Mouse (Mus musculus) intestine, embryonic 14.5 days (tissue): ENCODE measurements around the gene Slc29a1. TPM values are rescaled to one million over a fixed set of nuclear protein-coding genes. Genes with fewer than 3 reads are reported as not detected.
"Not testable (repeated sequence)": the region's sequence is repeated elsewhere in the genome, so short reads cannot be mapped to it uniquely, and the experiment has no call there.

Experiments
- ATAC-seq: fragments of 200-750 bp; cut with Nextera tagmentation; replicated peaks from 2 replicates; pipeline ENCODE4 v1.8.0; 2017; ENCODE audit warnings: low read depth, moderate number of reproducible peaks, moderate TSS enrichment, moderate library complexity; ENCODE audit not compliant: low FRiP score, low TSS enrichment
- DNase-seq: peaks from one replicate; pipeline ENCODE4 v3.0.0-alpha.2; 2018; ENCODE audit warnings: low spot score
- H3K27ac ChIP-seq: fragments of 300-500 bp; sonication (generic); 2 replicates; pipeline ENCODE4 v1.5.1; 2014; ENCODE audit warnings: low read depth, mild to moderate bottlenecking, control low read depth
- H3K27me3 ChIP-seq: fragments of 300-500 bp; sonication (generic); replicated peaks from 2 replicates; pipeline ENCODE4 v1.6.1; 2014; ENCODE audit warnings: low read length, control low read depth; ENCODE audit not compliant: control insufficient read depth, insufficient read depth
- H3K36me3 ChIP-seq: fragments of 300-500 bp; sonication (generic); 2 replicates; pipeline ENCODE4 v1.6.1; 2014; ENCODE audit warnings: low read length, control low read depth; ENCODE audit not compliant: control insufficient read depth, insufficient read depth
- H3K4me1 ChIP-seq: fragments of 300-500 bp; sonication (generic); replicated peaks from 2 replicates; pipeline ENCODE4 v1.6.1; 2014; ENCODE audit warnings: low read length, control low read depth, mixed read lengths; ENCODE audit not compliant: control insufficient read depth, insufficient read depth
- H3K4me2 ChIP-seq: fragments of 300-500 bp; sonication (generic); 2 replicates; pipeline ENCODE4 v1.6.1; 2014; ENCODE audit warnings: low read length
- H3K4me3 ChIP-seq: fragments of 300-500 bp; sonication (generic); 2 replicates; pipeline ENCODE4 v1.5.1; 2014; ENCODE audit warnings: low read depth, low read length, control low read depth, mixed read lengths
- H3K9ac ChIP-seq: fragments of 300-500 bp; sonication (generic); 2 replicates; pipeline ENCODE4 v1.6.1; 2014; ENCODE audit warnings: mild to moderate bottlenecking, low read length
- H3K9me3 ChIP-seq: fragments of 300-500 bp; sonication (generic); 2 replicates; pipeline ENCODE4 v1.6.1; 2016; ENCODE audit warnings: low read length, control low read depth; ENCODE audit not compliant: control insufficient read depth
- WGBS: fragments of 180-500 bp; shearing (Covaris S2); extraction: QIAGEN DNeasy Blood & Tissue Kit; methylation state at CpG from one replicate; pipeline ENCODE4 v1.1.7; 2014; 5-methylcytosine and 5-hydroxymethylcytosine counted together
- polyA plus RNA-seq: library from polyadenylated mRNA; unstranded; fragments of >200 nt; fragmentation: Nextera tagmentation; extraction: Ambion mirVana; gene quantifications from 2 replicates; pipeline ENCODE4 v1.2.1, GENCODE M21; 2014

Gene Slc29a1
- polyA plus RNA-seq, 1 experiment from 2014 or later: 82.7 TPM

- H3K9ac ChIP-seq: peak overlapping the region; percentile 48
- peak; percentile 62 for ATAC-seq
- peak; percentile 75 for DNase-seq
- H3K4me1 ChIP-seq: peaks cover 20% of the 10 kb centered on the region
- peak overlapping the region; percentile 73; the same call in 1 of the 2 replicates for H3K27ac ChIP-seq
- no peaks in the 10 kb centered on the region for H3K36me3 ChIP-seq
- H3K27me3 ChIP-seq: no peaks in the 10 kb centered on the region
- H3K4me3 ChIP-seq: peak overlapping the region; percentile 38
- 3% methylated on average over 34 of the region's 34 CpGs for WGBS
- H3K9me3 ChIP-seq: no peaks in the 10 kb centered on the region
- H3K4me2 ChIP-seq: peak overlapping the region; percentile 79
Measured at GRCm38 (mm10) chr17:45629861-45630694, 30.7 kb upstream of the Slc29a1 start.

- Histone ChIP-seq H3K4me2 (peak overlapping the region; percentile 79), H3K27me3 (no peaks in the 10 kb centered on the region), H3K9ac (no peak overlapping the region), H3K36me3 (no peaks in the 10 kb centered on the region), H3K4me1 (peaks cover 20% of the 10 kb centered on the region), H3K27ac (peak overlapping the region; percentile 73; the same call in 1 of the 2 replicates), H3K4me3 (no peak overlapping the region; the same call in 1 of the 2 replicates), H3K9me3 (no peaks in the 10 kb centered on the region)
- DNase-seq (no peak), ATAC-seq (no peak)
- WGBS: 45% methylated on average over 13 of the region's 13 CpGs
Measured at GRCm38 (mm10) chr17:45628885-45629855, 29.8 kb upstream of the Slc29a1 start.

DNA sequence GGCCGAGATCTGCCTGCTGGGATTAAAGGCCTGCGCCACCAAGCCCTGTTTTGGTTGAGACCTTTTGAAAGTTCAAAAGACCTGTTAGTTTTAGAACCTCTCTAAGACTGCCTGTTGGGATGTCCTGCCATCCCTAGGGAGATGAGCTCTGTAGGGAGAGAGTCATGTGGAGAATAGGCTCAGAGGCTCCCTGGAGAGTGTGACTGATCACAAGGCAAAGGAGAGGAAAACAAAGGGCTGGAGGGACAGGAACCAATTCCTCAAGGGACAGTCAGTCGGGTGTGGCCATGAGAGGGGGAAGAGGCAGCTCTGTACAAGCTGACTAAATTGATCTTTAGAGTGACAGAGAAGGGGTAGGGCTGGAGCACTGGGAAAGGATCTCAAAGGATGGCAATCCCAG, 28.8 kb upstream of the Slc29a1 start:
- no peak overlapping the region for H3K9ac ChIP-seq
- H3K4me1 ChIP-seq: peaks cover 20% of the 10 kb centered on the region
- no peaks in the 10 kb centered on the region for H3K36me3 ChIP-seq
- no peak overlapping the region for H3K27ac ChIP-seq
- no peak for ATAC-seq
- no peak overlapping the region for H3K4me2 ChIP-seq
- DNase-seq: no peak
- no peaks in the 10 kb centered on the region for H3K9me3 ChIP-seq
- no peak overlapping the region for H3K4me3 ChIP-seq
- WGBS: 38% methylated on average over 3 of the region's 3 CpGs
- H3K27me3 ChIP-seq: no peaks in the 10 kb centered on the region

DNA sequence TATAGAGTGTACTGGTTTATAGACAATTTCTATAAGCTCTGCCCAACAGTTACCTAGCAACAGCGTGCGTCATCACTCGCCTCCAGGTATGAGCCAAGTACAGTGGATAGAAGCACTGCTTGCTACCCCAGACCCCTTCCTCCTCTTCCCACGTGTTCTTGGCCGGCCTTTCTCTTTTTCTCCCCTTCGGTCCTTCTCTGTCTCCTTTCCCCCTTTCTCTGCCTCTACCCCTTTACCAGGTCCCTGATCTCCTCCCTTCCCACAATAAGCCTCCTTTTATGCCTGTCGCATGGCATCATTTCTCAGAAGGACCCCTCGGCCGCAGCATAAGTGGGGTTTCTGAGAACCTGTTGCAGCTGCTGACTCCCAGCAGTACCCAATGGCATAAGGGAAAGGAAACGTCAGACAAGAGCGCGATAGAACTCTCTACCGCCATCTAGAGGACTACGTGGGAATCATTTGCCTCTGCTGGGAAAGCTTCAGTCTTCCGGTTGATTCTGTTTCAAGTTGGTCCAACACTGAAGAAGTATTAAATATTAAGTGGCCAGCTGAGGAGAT, 27.2 kb upstream of the Slc29a1 start:
- WGBS: 28% methylated on average over 15 of the region's 15 CpGs
- H3K4me2 ChIP-seq: peak overlapping the region; percentile 22
- no peaks in the 10 kb centered on the region for H3K9me3 ChIP-seq
- peak; percentile 91 for DNase-seq
- no peak overlapping the region for H3K27ac ChIP-seq
- H3K27me3 ChIP-seq: no peaks in the 10 kb centered on the region
- no peak overlapping the region for H3K9ac ChIP-seq
- no peak for ATAC-seq
- no peaks in the 10 kb centered on the region for H3K36me3 ChIP-seq
- peaks cover 20% of the 10 kb centered on the region for H3K4me1 ChIP-seq
- no peak overlapping the region for H3K4me3 ChIP-seq

DNA sequence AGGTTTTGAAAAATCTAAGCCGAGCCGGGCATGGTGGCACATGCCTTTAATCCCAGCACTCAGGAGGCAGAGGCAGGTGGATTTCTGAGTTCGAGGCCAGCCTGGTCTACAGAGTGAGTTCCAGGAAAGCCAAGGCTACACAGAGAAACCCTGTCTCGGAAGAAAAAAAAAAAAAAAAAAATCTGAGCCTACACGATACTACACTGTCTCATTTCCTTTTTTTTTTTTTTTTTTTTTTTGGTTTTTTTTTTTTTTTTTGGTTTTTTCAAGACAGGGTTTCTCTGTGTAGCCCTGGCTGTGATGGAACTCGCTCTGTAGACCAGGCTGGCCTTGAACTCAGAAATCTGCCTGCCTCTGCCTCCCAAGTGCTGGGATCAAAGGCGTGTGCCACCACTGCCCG, 24.0 kb upstream of the Slc29a1 start:
- ATAC-seq, H3K4me2 ChIP-seq, H3K9me3 ChIP-seq, H3K36me3 ChIP-seq, H3K27ac ChIP-seq, H3K27me3 ChIP-seq, DNase-seq, H3K4me3 ChIP-seq, H3K9ac ChIP-seq: not testable (repeated sequence)
- 82% methylated on average over 8 of the region's 8 CpGs for WGBS
- H3K4me1 ChIP-seq: peaks cover 20% of the 10 kb centered on the region; the same call in 1 of the 2 replicates

DNA sequence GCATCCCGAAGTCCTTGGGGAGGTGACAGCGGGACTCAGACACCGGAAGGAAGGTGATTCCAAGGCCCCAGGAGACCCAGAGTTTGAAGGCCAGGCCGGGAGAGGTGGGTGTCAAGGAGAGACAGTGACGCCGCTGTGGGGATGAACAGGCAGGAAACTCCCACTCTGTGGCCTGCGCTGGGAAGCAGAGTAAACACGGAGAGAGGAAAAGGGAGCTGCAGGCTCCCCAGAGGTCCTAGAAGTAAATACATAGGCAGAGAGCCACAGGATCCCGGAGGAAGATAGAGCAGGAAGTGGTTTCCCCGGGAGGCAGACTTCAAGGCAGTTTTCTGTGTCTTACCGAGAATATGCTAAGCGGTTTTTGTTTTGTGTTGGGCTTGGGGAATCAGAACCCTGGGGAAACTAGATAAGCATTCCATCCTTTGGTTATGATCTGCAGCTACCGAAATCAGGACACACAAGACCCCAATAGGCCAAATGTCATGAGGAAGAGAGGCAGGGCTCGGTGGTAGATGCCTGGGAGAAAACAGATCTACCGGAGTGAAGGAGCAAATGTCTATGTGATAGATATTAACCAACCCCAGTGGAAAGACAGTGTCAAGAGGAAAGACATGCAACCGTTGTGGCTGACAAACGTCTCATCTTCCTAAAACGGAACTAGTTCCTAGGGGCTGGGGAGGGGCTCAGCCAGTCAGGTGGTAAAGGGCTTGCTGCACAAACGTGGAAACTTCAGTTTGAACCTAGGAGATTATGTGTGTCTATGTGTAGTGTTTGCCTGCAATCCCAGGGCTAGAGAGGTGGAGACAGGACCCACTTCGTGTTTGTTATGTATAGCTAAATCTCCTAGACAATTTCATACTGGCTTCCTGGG, 20.2 kb upstream of the Slc29a1 start:
- peak overlapping the region; percentile 33 for H3K27ac ChIP-seq
- H3K9me3 ChIP-seq: no peaks in the 10 kb centered on the region
- no peak for ATAC-seq

DNA sequence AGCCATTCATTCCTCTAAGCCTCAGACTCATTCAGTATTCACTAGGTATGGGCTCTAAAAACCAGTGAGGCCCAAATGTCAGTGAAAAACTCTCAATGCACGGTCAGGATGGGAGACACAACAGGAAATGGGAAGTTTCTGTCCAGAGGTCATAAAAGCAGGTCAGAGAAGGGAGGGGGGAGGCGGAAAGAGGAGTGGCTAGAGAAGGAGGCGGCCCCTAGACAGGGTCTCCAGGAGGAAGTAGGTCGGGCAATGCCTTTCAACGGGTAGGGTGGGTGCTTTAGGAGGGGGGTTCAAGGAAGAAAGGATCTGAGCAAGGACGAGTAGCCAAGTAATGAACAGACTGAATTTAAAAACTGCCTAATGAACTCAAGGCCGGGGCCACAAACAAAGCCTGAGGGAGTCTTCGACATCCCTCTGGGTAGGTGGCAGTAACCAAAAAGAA, 19.6 kb upstream of the Slc29a1 start:
- Histone ChIP-seq H3K4me3 (no peak overlapping the region), H3K27me3 (no peaks in the 10 kb centered on the region), H3K36me3 (no peaks in the 10 kb centered on the region), H3K4me2 (peak overlapping the region; percentile 40), H3K9me3 (no peaks in the 10 kb centered on the region), H3K4me1 (peaks cover 16% of the 10 kb centered on the region; the same call in 1 of the 2 replicates), H3K27ac (peak overlapping the region; percentile 33), H3K9ac (peak overlapping the region; percentile 33; the same call in 1 of the 2 replicates)
- peak; percentile 66 for ATAC-seq
- DNase-seq: peak; percentile 67
- 14% methylated on average over 8 of the region's 8 CpGs for WGBS

More for the DNA sequence above, 20.2 kb upstream of the Slc29a1 start:
- Histone ChIP-seq H3K9ac (peak overlapping the region; percentile 33; the same call in 1 of the 2 replicates), H3K4me3 (no peak overlapping the region), H3K4me1 (peaks cover 16% of the 10 kb centered on the region; the same call in 1 of the 2 replicates), H3K27me3 (no peaks in the 10 kb centered on the region), H3K36me3 (no peaks in the 10 kb centered on the region), H3K4me2 (peak overlapping the region; percentile 40)
- DNase-seq: no peak
- WGBS: 15% methylated on average over 20 of the region's 20 CpGs
